Mouse (Mus musculus) liver, embryonic 15.5 days (tissue): ENCODE results near the gene Cped1. TPM values are rescaled to one million over a fixed set of nuclear protein-coding genes. Genes with fewer than 3 reads are reported as not detected.
"Not testable (repeated sequence)": the region's sequence is repeated elsewhere in the genome, so short reads cannot be mapped to it uniquely, and the experiment has no call there.

ENCODE experiments used
- ATAC-seq: fragments of 200-750 bp; cut with Nextera tagmentation; 2 replicates; pipeline ENCODE4 v1.8.0; 2017; ENCODE audit warnings: moderate number of reproducible peaks, mild to moderate bottlenecking, moderate library complexity; ENCODE audit not compliant: insufficient read depth
- H3K27ac ChIP-seq: fragments of 300-500 bp; sonication (generic); replicated peaks from 2 replicates; pipeline ENCODE4 v1.5.1; 2015; ENCODE audit warnings: mild to moderate bottlenecking, inconsistent platforms
- H3K27me3 ChIP-seq: fragments of 300-500 bp; sonication (generic); 2 replicates; pipeline ENCODE4 v1.6.1; 2015; ENCODE audit warnings: mild to moderate bottlenecking, inconsistent platforms
- H3K36me3 ChIP-seq: fragments of 300-500 bp; sonication (generic); replicated peaks from 2 replicates; pipeline ENCODE4 v1.6.1; 2015; ENCODE audit warnings: moderate library complexity, mild to moderate bottlenecking, inconsistent platforms
- H3K4me1 ChIP-seq: fragments of 300-500 bp; sonication (generic); replicated peaks from 2 replicates; pipeline ENCODE4 v1.6.1; 2015; ENCODE audit warnings: inconsistent platforms
- H3K4me2 ChIP-seq: fragments of 300-500 bp; sonication (generic); 2 replicates; pipeline ENCODE4 v1.6.1; 2015; ENCODE audit warnings: moderate library complexity, mild to moderate bottlenecking, inconsistent platforms
- H3K4me3 ChIP-seq: fragments of 300-500 bp; sonication (generic); replicated peaks from 2 replicates; pipeline ENCODE4 v1.5.1; 2015; ENCODE audit warnings: mild to moderate bottlenecking, inconsistent platforms
- H3K9ac ChIP-seq: fragments of 300-500 bp; sonication (generic); 2 replicates; pipeline ENCODE4 v1.6.1; 2015; ENCODE audit warnings: moderate library complexity, mild to moderate bottlenecking, inconsistent platforms
- H3K9me3 ChIP-seq: fragments of 300-500 bp; sonication (generic); replicated peaks from 2 replicates; pipeline ENCODE4 v1.6.1; 2016; ENCODE audit warnings: inconsistent platforms
- WGBS: fragments of 180-500 bp; shearing (Covaris S2); methylation state at CpG from one replicate; pipeline ENCODE4 v1.1.7; 2015; ENCODE audit warnings: mixed read lengths; ENCODE audit not compliant: insufficient replicate concordance; 5-methylcytosine and 5-hydroxymethylcytosine counted together
- polyA plus RNA-seq: library from polyadenylated mRNA; unstranded; fragments of >200 nt; fragmentation: Nextera tagmentation; extraction: Ambion mirVana; gene quantifications from 2 replicates; pipeline ENCODE4 v1.2.1, GENCODE M21; 2015

The Cped1 gene
- polyA plus RNA-seq, 1 experiment from 2014 or later: 3.7 TPM

GRCm38 (mm10) chr6:22233517-22233916 is 247.8 kb downstream of the Cped1 start:
- Histone ChIP-seq H3K9ac (no peak overlapping the region), H3K9me3 (no peaks in the 10 kb centered on the region), H3K27ac (no peak overlapping the region), H3K4me2 (no peak overlapping the region), H3K27me3 (no peaks in the 10 kb centered on the region), H3K36me3 (no peaks in the 10 kb centered on the region), H3K4me3 (no peak overlapping the region), H3K4me1 (no peaks in the 10 kb centered on the region)
- 73% methylated on average over 6 of the region's 6 CpGs for WGBS
- no peak for ATAC-seq

- H3K27ac ChIP-seq: no peak overlapping the region
- WGBS: 65% methylated on average over 6 of the region's 6 CpGs
Observed at GRCm38 (mm10) chr6:22235133-22235532, 249.4 kb downstream of the Cped1 start.

GRCm38 (mm10) chr6:22243321-22243720 is 257.6 kb downstream of the Cped1 start:
- H3K27me3 ChIP-seq: no peaks in the 10 kb centered on the region
- H3K36me3 ChIP-seq: no peaks in the 10 kb centered on the region
- H3K4me3 ChIP-seq: no peak overlapping the region
- H3K27ac ChIP-seq: no peak overlapping the region
- no peak for ATAC-seq
- 64% methylated on average over 8 of the region's 8 CpGs for WGBS
- no peak overlapping the region for H3K4me2 ChIP-seq
- H3K4me1 ChIP-seq: no peaks in the 10 kb centered on the region
- H3K9me3 ChIP-seq: no peaks in the 10 kb centered on the region
- H3K9ac ChIP-seq: no peak overlapping the region

More at GRCm38 (mm10) chr6:22235133-22235532, 249.4 kb downstream of the Cped1 start:
- H3K4me1 ChIP-seq: no peaks in the 10 kb centered on the region
- no peaks in the 10 kb centered on the region for H3K9me3 ChIP-seq
- no peak overlapping the region for H3K9ac ChIP-seq
- ATAC-seq: no peak
- no peaks in the 10 kb centered on the region for H3K27me3 ChIP-seq
- no peaks in the 10 kb centered on the region for H3K36me3 ChIP-seq
- no peak overlapping the region for H3K4me3 ChIP-seq
- H3K4me2 ChIP-seq: no peak overlapping the region

GRCm38 (mm10) chr6:22246696-22247095 is 261.0 kb downstream of the Cped1 start:
- Histone ChIP-seq H3K4me2 (no peak overlapping the region), H3K36me3 (no peaks in the 10 kb centered on the region), H3K4me1 (no peaks in the 10 kb centered on the region), H3K27me3 (no peaks in the 10 kb centered on the region), H3K4me3 (no peak overlapping the region), H3K9me3 (no peaks in the 10 kb centered on the region), H3K27ac (no peak overlapping the region), H3K9ac (no peak overlapping the region)
- no peak for ATAC-seq
- 91% methylated on average over 2 of the region's 2 CpGs for WGBS

GRCm38 (mm10) chr6:22258784-22259183 is 273.1 kb downstream of the Cped1 start:
- H3K4me1 ChIP-seq: no peaks in the 10 kb centered on the region
- H3K9me3 ChIP-seq: no peaks in the 10 kb centered on the region
- no peaks in the 10 kb centered on the region for H3K27me3 ChIP-seq
- H3K4me2 ChIP-seq: no peak overlapping the region
- H3K27ac ChIP-seq: no peak overlapping the region
- H3K4me3 ChIP-seq: no peak overlapping the region
- no peak for ATAC-seq
- no peaks in the 10 kb centered on the region for H3K36me3 ChIP-seq
- H3K9ac ChIP-seq: no peak overlapping the region
- 63% methylated on average over 4 of the region's 4 CpGs for WGBS

GRCm38 (mm10) chr6:22262519-22262918 is 276.8 kb downstream of the Cped1 start:
- H3K9ac ChIP-seq: no peak overlapping the region
- no peak overlapping the region for H3K4me2 ChIP-seq
- H3K27ac ChIP-seq: no peak overlapping the region
- H3K9me3 ChIP-seq: no peaks in the 10 kb centered on the region
- no peak overlapping the region for H3K4me3 ChIP-seq
- H3K4me1 ChIP-seq: no peaks in the 10 kb centered on the region
- H3K36me3 ChIP-seq: no peaks in the 10 kb centered on the region
- ATAC-seq: no peak
- 59% methylated on average over 4 of the region's 4 CpGs for WGBS
- no peaks in the 10 kb centered on the region for H3K27me3 ChIP-seq

- H3K27me3 ChIP-seq, H3K4me3 ChIP-seq, H3K9ac ChIP-seq, H3K4me2 ChIP-seq, H3K27ac ChIP-seq, H3K4me1 ChIP-seq, H3K36me3 ChIP-seq, ATAC-seq, H3K9me3 ChIP-seq: not testable (repeated sequence)
- WGBS: 60% methylated on average over 8 of the region's 8 CpGs
Observed at GRCm38 (mm10) chr6:22264094-22264493, 278.4 kb downstream of the Cped1 start.

GRCm38 (mm10) chr6:22266018-22266417 is 280.3 kb downstream of the Cped1 start:
- H3K27me3 ChIP-seq: no peaks in the 10 kb centered on the region
- no peak for ATAC-seq
- 59% methylated on average over 4 of the region's 4 CpGs for WGBS

GRCm38 (mm10) chr6:22267807-22268667 is 282.3 kb downstream of the Cped1 start:
- H3K36me3 ChIP-seq: no peaks in the 10 kb centered on the region
- no peak overlapping the region for H3K27ac ChIP-seq

More at GRCm38 (mm10) chr6:22266018-22266417, 280.3 kb downstream of the Cped1 start:
- no peak overlapping the region for H3K4me3 ChIP-seq
- H3K9ac ChIP-seq: no peak overlapping the region
- H3K4me1 ChIP-seq: no peaks in the 10 kb centered on the region
- H3K36me3 ChIP-seq: no peaks in the 10 kb centered on the region
- H3K9me3 ChIP-seq: no peaks in the 10 kb centered on the region
- no peak overlapping the region for H3K27ac ChIP-seq
- no peak overlapping the region for H3K4me2 ChIP-seq

GRCm38 (mm10) chr6:22268677-22269076 is 283.0 kb downstream of the Cped1 start:
- Histone ChIP-seq H3K4me1 (no peaks in the 10 kb centered on the region), H3K9ac (no peak overlapping the region), H3K36me3 (no peaks in the 10 kb centered on the region), H3K4me2 (no peak overlapping the region), H3K9me3 (no peaks in the 10 kb centered on the region), H3K4me3 (no peak overlapping the region), H3K27ac (no peak overlapping the region), H3K27me3 (no peaks in the 10 kb centered on the region)
- ATAC-seq: no peak

More at GRCm38 (mm10) chr6:22267807-22268667, 282.3 kb downstream of the Cped1 start:
- Histone ChIP-seq H3K9ac (no peak overlapping the region), H3K4me2 (no peak overlapping the region), H3K27me3 (no peaks in the 10 kb centered on the region), H3K4me3 (no peak overlapping the region), H3K9me3 (no peaks in the 10 kb centered on the region), H3K4me1 (no peaks in the 10 kb centered on the region)
- no peak for ATAC-seq
- 57% methylated on average over 5 of the region's 5 CpGs for WGBS

- no peak overlapping the region for H3K4me3 ChIP-seq
- no peaks in the 10 kb centered on the region for H3K4me1 ChIP-seq
- WGBS: 51% methylated on average over 8 of the region's 8 CpGs
- no peak for ATAC-seq
- no peak overlapping the region for H3K27ac ChIP-seq
- H3K9ac ChIP-seq: no peak overlapping the region
- no peaks in the 10 kb centered on the region for H3K27me3 ChIP-seq
- no peaks in the 10 kb centered on the region for H3K9me3 ChIP-seq
- no peak overlapping the region for H3K4me2 ChIP-seq
- H3K36me3 ChIP-seq: no peaks in the 10 kb centered on the region
Observed at GRCm38 (mm10) chr6:22269840-22270521, 284.3 kb downstream of the Cped1 start.
